8 mouse cellular contexts compared by ENCODE assay signal in genomic region chr8:84249257-84250170, GRCm38 (mm10). TPM values are rescaled to one million over a fixed set of nuclear protein-coding genes. Genes with fewer than 3 reads are reported as not detected.
DNase-seq lines count a peak whose midpoint lies in the region; ATAC-seq and TF ChIP-seq lines count a peak whose summit lies in the region.

Gene D8Ertd738e, minus strand, starts transcription at chr8:84249719.

- no peaks in the 10 kb centered on the region for H3K4me1 ChIP-seq in ES-Bruce4 (ENCODE audit: control insufficient read depth, insufficient read depth, low read length)
- no peaks in the 10 kb centered on the region for H3K4me1 ChIP-seq in forebrain, embryonic 14.5 days (ENCODE audit: control insufficient read depth, insufficient read depth, low read length)
- peaks cover 19% of the 10 kb centered on the region for H3K4me1 ChIP-seq in neural tube, embryonic 15.5 days

- no peaks in the 10 kb centered on the region for H3K27me3 ChIP-seq in ES-Bruce4 (ENCODE audit: control insufficient read depth, insufficient read depth, low read length, poor library complexity, severe bottlenecking)
- no peaks in the 10 kb centered on the region for H3K27me3 ChIP-seq in forebrain, embryonic 14.5 days (replicated peaks; ENCODE audit: control insufficient read depth, insufficient read depth, low read length)
- H3K27me3 ChIP-seq in neural tube, embryonic 15.5 days (replicated peaks), result no peaks in the 10 kb centered on the region

- peaks cover 61% of the 10 kb centered on the region for H3K36me3 ChIP-seq in ES-Bruce4 (ENCODE audit: control insufficient read depth, insufficient read depth, low read length, poor library complexity, severe bottlenecking)
- peaks cover 72% of the 10 kb centered on the region for H3K36me3 ChIP-seq in forebrain, embryonic 14.5 days (ENCODE audit: control insufficient read depth, insufficient read depth, low read length)
- peaks cover 70% of the 10 kb centered on the region for H3K36me3 ChIP-seq in neural tube, embryonic 15.5 days

- no peak for TF ChIP-seq CTCF in ES-Bruce4 (IDR thresholded peaks at IDR 0.05; ENCODE audit: low read depth, low read length)

- H3K9ac ChIP-seq in ES-Bruce4 (ENCODE audit: low read depth, poor library complexity, severe bottlenecking), result peak within 1 kb of the TSS; percentile 83
- H3K9ac ChIP-seq in forebrain, embryonic 14.5 days (ENCODE audit: low read length), result peak within 1 kb of the TSS; percentile 82
- peak within 1 kb of the TSS; percentile 82 for H3K9ac ChIP-seq in neural tube, embryonic 15.5 days (replicated peaks)

- WGBS in forebrain, embryonic 14.5 days, result 4% methylated on average over 52 of the region's 52 CpGs
- WGBS in neural tube, embryonic 15.5 days, result 5% methylated on average over 52 of the region's 52 CpGs

- no peaks in the 10 kb centered on the region for H3K9me3 ChIP-seq in ES-Bruce4 (replicated peaks; ENCODE audit: control insufficient read depth, insufficient read depth, low read length, poor library complexity, severe bottlenecking)
- no peaks in the 10 kb centered on the region for H3K9me3 ChIP-seq in forebrain, embryonic 14.5 days (replicated peaks; ENCODE audit: control insufficient read depth, low read length)
- no peaks in the 10 kb centered on the region for H3K9me3 ChIP-seq in neural tube, embryonic 15.5 days (replicated peaks)

- peak; percentile 97 for DNase-seq in forebrain, embryonic 14.5 days (ENCODE audit: low spot score)
- peak; percentile 87 to 91 for DNase-seq in heart, postnatal 14 days
- peak; percentile 89 for DNase-seq in layer of hippocampus, adult 11-12 months (ENCODE audit: low spot score)
- DNase-seq in lung, adult 18-20 months, result peak; percentile 88 to 91
- DNase-seq in testis, postnatal 14 days (ENCODE audit: low spot score), result peak; percentile 88

- intact Hi-C loops in heart, postnatal 14 days (cut with DNase I), result no loop called here

- ATAC-seq in cerebellum, adult (ENCODE audit: insufficient number of reproducible peaks, low FRiP score, low TSS enrichment), result peak; percentile 91
- ATAC-seq in forebrain, embryonic 14.5 days, result peak; percentile 98
- ATAC-seq in neural tube, embryonic 15.5 days (ENCODE audit: low FRiP score), result peak; percentile 95

- H3K27ac ChIP-seq in ES-Bruce4 (ENCODE audit: insufficient read depth, low read length), result peak within 1 kb of the TSS; percentile 32; the same call in 1 of the 2 replicates
- peak within 1 kb of the TSS; percentile 63; the same call in 1 of the 2 replicates for H3K27ac ChIP-seq in forebrain, embryonic 14.5 days (ENCODE audit: low read depth, low read length)
- H3K27ac ChIP-seq in neural tube, embryonic 15.5 days (replicated peaks), result peak within 1 kb of the TSS; percentile 84

- peak within 1 kb of the TSS; percentile 88 for H3K4me2 ChIP-seq in forebrain, embryonic 14.5 days (ENCODE audit: low read length)
- H3K4me2 ChIP-seq in neural tube, embryonic 15.5 days, result peak within 1 kb of the TSS; percentile 81

- H3K4me3 ChIP-seq in ES-Bruce4 (ENCODE audit: low read depth, low read length), result peak within 1 kb of the TSS; percentile 96
- H3K4me3 ChIP-seq in forebrain, embryonic 14.5 days (ENCODE audit: low read depth, low read length), result peak within 1 kb of the TSS; percentile 89
- H3K4me3 ChIP-seq in neural tube, embryonic 15.5 days (replicated peaks), result peak within 1 kb of the TSS; percentile 76

- peak; percentile 90 for TF ChIP-seq POLR2A in ES-Bruce4 (IDR thresholded peaks at IDR 0.05; ENCODE audit: insufficient read depth, low read length)

- 0 out of 2 replicates have a peak, but pooled peaks have one; percentile 46 for TF ChIP-seq EP300 in ES-Bruce4 (IDR thresholded peaks at IDR 0.05; ENCODE audit: insufficient read depth, low read depth, low read length)

RNA-seq across cellular contexts. Expression of gene D8Ertd738e, which starts in this region (rescaled TPM):
- polyA plus RNA-seq in ES-Bruce4 (2011; ENCODE audit: insufficient read depth, insufficient read length, low read depth, missing spikeins), result 90.6 and 92.0 TPM in 2 replicates
- polyA plus RNA-seq in forebrain, embryonic 14.5 days (2014; fragmentation: Nextera tagmentation; extraction: Ambion mirVana), result 266 and 329 TPM in 2 replicates
- total RNA-seq in heart, postnatal 14 days (2021), result 100 to 1,000 TPM; 213 to 217 TPM
- polyA plus RNA-seq in neural tube, embryonic 15.5 days (2015; fragmentation: Nextera tagmentation; extraction: Ambion mirVana), result 263 and 280 TPM in 2 replicates

Comparison
In these comparisons a context has a peak if more than half of its experiments do, and no peak if none do; other contexts are left out.
1. Peak in every context shown above with its lines: DNase-seq, ATAC-seq, H3K4me3 ChIP-seq and H3K27ac ChIP-seq.
2. H3K27ac ChIP-seq: peak in every context shown above with its lines; median percentile 84 in neural tube, embryonic 15.5 days; 63 in forebrain, embryonic 14.5 days; 32 in ES-Bruce4.